Mouse (Mus musculus): ENCODE measurements around the gene Ssr2.
A peak's percentile ranks its signal among the peaks of the same experiment; 100 is the strongest.

The Ssr2 gene

GRCm38 (mm10) chr3:88619113-88620097 is 43.7 kb downstream of the Ssr2 start:
- Histone ChIP-seq H3K36me3 (ENCODE audit: insufficient read depth, low read length) (peaks cover 27% of the 10 kb centered on the region), H3K9me3 (ENCODE audit: low read length) (no peaks in the 10 kb centered on the region), H3K4me1 (replicated peaks; ENCODE audit: low read depth, low read length) (peaks cover 89% of the 10 kb centered on the region), H3K27me3 (ENCODE audit: insufficient read depth, low read length) (peaks cover 5% of the 10 kb centered on the region; the same call in 1 of the 2 replicates), H3K4me3 (replicated peaks; ENCODE audit: low read length) (peak overlapping the region; percentile 89; the same call in 1 of the 2 replicates)
- TF ChIP-seq CTCF (conservative IDR thresholded peaks at IDR 0.05; ENCODE audit: low read length) (no peak), NANOG (IDR thresholded peaks at IDR 0.05; ENCODE audit: borderline replicate concordance, low read length) (no peak)

- peaks cover 5% of the 10 kb centered on the region; the same call in 1 of the 2 replicates for H3K27me3 ChIP-seq (ENCODE audit: insufficient read depth, low read length)
- peak overlapping the region; percentile 89 for H3K4me3 ChIP-seq (replicated peaks; ENCODE audit: low read length)
- peaks cover 36% of the 10 kb centered on the region for H3K36me3 ChIP-seq (ENCODE audit: insufficient read depth, low read length)
- TF ChIP-seq NANOG (IDR thresholded peaks at IDR 0.05; ENCODE audit: borderline replicate concordance, low read length) (no peak), CTCF (conservative IDR thresholded peaks at IDR 0.05; ENCODE audit: low read length) (no peak), POU5F1 (IDR thresholded peaks at IDR 0.05; ENCODE audit: borderline replicate concordance, low read length) (no peak)
- peaks cover 89% of the 10 kb centered on the region for H3K4me1 ChIP-seq (replicated peaks; ENCODE audit: low read depth, low read length)
- no peaks in the 10 kb centered on the region for H3K9me3 ChIP-seq (ENCODE audit: low read length)
Observed at GRCm38 (mm10) chr3:88620146-88620991, 44.7 kb downstream of the Ssr2 start.

GRCm38 (mm10) chr3:88620992-88621536 is 45.4 kb downstream of the Ssr2 start:
- Histone ChIP-seq H3K27me3 (ENCODE audit: insufficient read depth, low read length) (peaks cover 5% of the 10 kb centered on the region; the same call in 1 of the 2 replicates), H3K4me3 (replicated peaks; ENCODE audit: low read length) (peak overlapping the region; percentile 89), H3K4me1 (replicated peaks; ENCODE audit: low read depth, low read length) (peaks cover 89% of the 10 kb centered on the region), H3K9me3 (ENCODE audit: low read length) (no peaks in the 10 kb centered on the region), H3K36me3 (ENCODE audit: insufficient read depth, low read length) (peaks cover 42% of the 10 kb centered on the region)
- TF ChIP-seq CTCF (conservative IDR thresholded peaks at IDR 0.05; ENCODE audit: low read length) (no peak), POU5F1 (IDR thresholded peaks at IDR 0.05; ENCODE audit: borderline replicate concordance, low read length) (no peak), NANOG (IDR thresholded peaks at IDR 0.05; ENCODE audit: borderline replicate concordance, low read length) (no peak)

- H3K4me3 ChIP-seq (replicated peaks; ENCODE audit: low read length) = peak overlapping the region; percentile 89
- H3K36me3 ChIP-seq (ENCODE audit: insufficient read depth, low read length) = peaks cover 46% of the 10 kb centered on the region
- peaks cover 5% of the 10 kb centered on the region; the same call in 1 of the 2 replicates for H3K27me3 ChIP-seq (ENCODE audit: insufficient read depth, low read length)
- no peaks in the 10 kb centered on the region for H3K9me3 ChIP-seq (ENCODE audit: low read length)
- peaks cover 89% of the 10 kb centered on the region for H3K4me1 ChIP-seq (replicated peaks; ENCODE audit: low read depth, low read length)
- TF ChIP-seq POU5F1 (IDR thresholded peaks at IDR 0.05; ENCODE audit: borderline replicate concordance, low read length) = no peak
- TF ChIP-seq NANOG (IDR thresholded peaks at IDR 0.05; ENCODE audit: borderline replicate concordance, low read length) = no peak
- no peak for TF ChIP-seq CTCF (conservative IDR thresholded peaks at IDR 0.05; ENCODE audit: low read length)
Observed at GRCm38 (mm10) chr3:88621537-88622112, 45.9 kb downstream of the Ssr2 start.

GRCm38 (mm10) chr3:88622113-88622940 is 46.7 kb downstream of the Ssr2 start:
- no peak for TF ChIP-seq CTCF (conservative IDR thresholded peaks at IDR 0.05; ENCODE audit: low read length)
- no peak for TF ChIP-seq NANOG (IDR thresholded peaks at IDR 0.05; ENCODE audit: borderline replicate concordance, low read length)
- TF ChIP-seq POU5F1 (IDR thresholded peaks at IDR 0.05; ENCODE audit: borderline replicate concordance, low read length) = no peak
- Histone ChIP-seq H3K4me1 (replicated peaks; ENCODE audit: low read depth, low read length) (peaks cover 89% of the 10 kb centered on the region), H3K36me3 (ENCODE audit: insufficient read depth, low read length) (peaks cover 43% of the 10 kb centered on the region), H3K9me3 (ENCODE audit: low read length) (no peaks in the 10 kb centered on the region), H3K27me3 (ENCODE audit: insufficient read depth, low read length) (peaks cover 5% of the 10 kb centered on the region; the same call in 1 of the 2 replicates), H3K4me3 (replicated peaks; ENCODE audit: low read length) (peak overlapping the region; percentile 89)

- H3K27me3 ChIP-seq (ENCODE audit: insufficient read depth, low read length) = peaks cover 2% of the 10 kb centered on the region; the same call in 1 of the 2 replicates
- H3K4me1 ChIP-seq (replicated peaks; ENCODE audit: low read depth, low read length) = peaks cover 91% of the 10 kb centered on the region
- peaks cover 45% of the 10 kb centered on the region for H3K36me3 ChIP-seq (ENCODE audit: insufficient read depth, low read length)
- no peaks in the 10 kb centered on the region for H3K9me3 ChIP-seq (ENCODE audit: low read length)
- no peak for TF ChIP-seq CTCF (conservative IDR thresholded peaks at IDR 0.05; ENCODE audit: low read length)
- no peak for TF ChIP-seq POU5F1 (IDR thresholded peaks at IDR 0.05; ENCODE audit: borderline replicate concordance, low read length)
- TF ChIP-seq NANOG (IDR thresholded peaks at IDR 0.05; ENCODE audit: borderline replicate concordance, low read length) = no peak
- peak overlapping the region; percentile 89 for H3K4me3 ChIP-seq (replicated peaks; ENCODE audit: low read length)
Observed at GRCm38 (mm10) chr3:88622941-88623345, 47.3 kb downstream of the Ssr2 start.

All from E14TG2a.4 (cell line).